29 mouse cellular contexts compared by ENCODE assay signal in genomic region chrX:155278483-155278882, GRCm38 (mm10). TPM values are rescaled to one million over a fixed set of nuclear protein-coding genes. Genes with fewer than 3 reads are reported as not detected.
A peak's percentile ranks its signal among the peaks of the same experiment; 100 is the strongest.
DNase-seq lines count a peak whose midpoint lies in the region; ATAC-seq and TF ChIP-seq lines count a peak whose summit lies in the region.
"Had no signal": no experiment of that assay in that cellular context is flagged by ENCODE, and none has a peak within 500 bp of the region (broad histone marks: within the 10 kb centered on the region; RNA-seq: fewer than 3 reads in every experiment).

No protein-coding gene starts in this region.

- TF ChIP-seq EP300 in stomach, postnatal 0 days (optimal IDR thresholded peaks at IDR 0.05), result no peak

- no peaks in the 10 kb centered on the region for H3K4me1 ChIP-seq in stomach, postnatal 0 days (replicated peaks; ENCODE audit: control insufficient read depth, insufficient read depth)
- H3K4me1 ChIP-seq: heart, embryonic 12.5 days; intestine, embryonic 15.5 days; limb, embryonic 10.5 days; limb, embryonic 15.5 days; liver, embryonic 13.5 days; neural tube, embryonic 13.5 days; stomach, embryonic 15.5 days had no signal

- H3K36me3 ChIP-seq in stomach, postnatal 0 days (ENCODE audit: control insufficient read depth, insufficient read depth, low read length), result no peaks in the 10 kb centered on the region
- H3K36me3 ChIP-seq: intestine, embryonic 15.5 days; limb, embryonic 10.5 days; liver, embryonic 13.5 days; stomach, embryonic 15.5 days had no signal

- DNase-seq in lung, postnatal 36 days, result peak; percentile 14
- DNase-seq in lung, postnatal 25 days (ENCODE audit: low spot score), result no peak
- peak; percentile 10 for DNase-seq in adipocyte (ENCODE audit: low spot score)
- DNase-seq in induced T-regulatory cell, adult 2 months (ENCODE audit: low read depth), result peak; percentile 29
- no peak for DNase-seq in spleen, adult 12 weeks (ENCODE audit: low spot score)
- no peak for DNase-seq in ovary, postnatal 10 days (ENCODE audit: low spot score)
- DNase-seq in stomach, postnatal 0 days (ENCODE audit: low spot score), result no peak
- DNase-seq: cerebellum, adult 9-10 months; gastrocnemius, postnatal 36 days; heart, adult 2 months; kidney, adult 2 months; kidney, postnatal 4 days; liver, embryonic 13.5 days; retina, postnatal 1 day; right cerebral cortex, postnatal 14 days; thymus, postnatal 14 days had no signal

- H3K27ac ChIP-seq in stomach, postnatal 0 days (replicated peaks), result no peak overlapping the region
- H3K27ac ChIP-seq: heart, adult 2 months; hindbrain, embryonic 14.5 days; intestine, embryonic 15.5 days; kidney, postnatal 0 days; limb, embryonic 10.5 days; limb, embryonic 15.5 days; liver, embryonic 13.5 days; neural tube, embryonic 13.5 days; stomach, embryonic 15.5 days had no signal

- no peak for TF ChIP-seq CTCF in stomach, postnatal 0 days (IDR thresholded peaks at IDR 0.05; ENCODE audit: low read depth)

- WGBS in stomach, postnatal 0 days, result 76% methylated on average over 4 of the region's 4 CpGs

- no peak overlapping the region for H3K4me2 ChIP-seq in stomach, postnatal 0 days (replicated peaks; ENCODE audit: low read depth)
- H3K4me2 ChIP-seq: heart, embryonic 12.5 days; hindbrain, embryonic 14.5 days; intestine, embryonic 15.5 days; limb, embryonic 15.5 days; liver, embryonic 13.5 days; midbrain, embryonic 11.5 days; neural tube, embryonic 13.5 days; stomach, embryonic 15.5 days had no signal

- peak; percentile 61; the same call in 1 of the 2 replicates for ATAC-seq in neutrophil, adult 5-6 weeks (ENCODE audit: extremely low read depth, insufficient number of reproducible peaks, low FRiP score, poor library complexity, severe bottlenecking)
- ATAC-seq in stomach, postnatal 0 days (ENCODE audit: low FRiP score, low TSS enrichment), result no peak
- ATAC-seq: forebrain, embryonic 14.5 days; intestine, embryonic 15.5 days; lung, postnatal 0 days had no signal

- no peak overlapping the region for H3K9ac ChIP-seq in stomach, postnatal 0 days (ENCODE audit: low read length)
- H3K9ac ChIP-seq: heart, embryonic 12.5 days; hindbrain, embryonic 14.5 days; intestine, embryonic 15.5 days; limb, embryonic 15.5 days; liver, embryonic 13.5 days; neural tube, embryonic 13.5 days; stomach, embryonic 15.5 days had no signal

- no peak overlapping the region for H3K4me3 ChIP-seq in stomach, postnatal 0 days (ENCODE audit: low read depth, low read length)
- H3K4me3 ChIP-seq: erythroblast, embryonic 14.5 days; heart, adult 2 months; heart, embryonic 12.5 days; intestine, embryonic 15.5 days; limb, embryonic 10.5 days; limb, embryonic 15.5 days; liver, embryonic 13.5 days; neural tube, embryonic 13.5 days; stomach, embryonic 15.5 days had no signal

- no peaks in the 10 kb centered on the region for H3K9me3 ChIP-seq in stomach, postnatal 0 days (ENCODE audit: control insufficient read depth, low read length)
- H3K9me3 ChIP-seq: heart, embryonic 12.5 days; intestine, embryonic 15.5 days; limb, embryonic 10.5 days; limb, embryonic 15.5 days; liver, embryonic 13.5 days; neural tube, embryonic 13.5 days; stomach, embryonic 15.5 days had no signal

- H3K27me3 ChIP-seq in stomach, postnatal 0 days (ENCODE audit: control insufficient read depth, insufficient read depth, low read length), result no peaks in the 10 kb centered on the region
- H3K27me3 ChIP-seq: heart, embryonic 12.5 days; intestine, embryonic 15.5 days; limb, embryonic 15.5 days; liver, embryonic 13.5 days; neural tube, embryonic 13.5 days; stomach, embryonic 15.5 days had no signal

RNA-seq across cellular contexts. Expression of gene Acot9, which starts 16.2 kb away (rescaled TPM):
- total RNA-seq in neutrophil, adult 5-6 weeks (2017), result 36.9 and 40.5 TPM in 2 replicates
- polyA plus RNA-seq in stomach, postnatal 0 days (2015; fragmentation: Nextera tagmentation; extraction: Ambion mirVana), result 32.8 and 34.3 TPM in 2 replicates

Comparison
In these comparisons a context has a peak if more than half of its experiments do, and no peak if none do; other contexts are left out.
1. DNase-seq: peak in lung, postnatal 36 days (single experiment), adipocyte (single experiment) and induced T-regulatory cell, adult 2 months (single experiment); none in lung, postnatal 25 days (single experiment), spleen, adult 12 weeks (single experiment), ovary, postnatal 10 days (single experiment) and stomach, postnatal 0 days (single experiment).